Mouse (Mus musculus) midbrain, embryonic 15.5 days (tissue): ENCODE data around the gene Maats1. TPM values are rescaled to one million over a fixed set of nuclear protein-coding genes. Genes with fewer than 3 reads are reported as not detected.

Source experiments
- ATAC-seq: fragments of 200-750 bp; cut with Nextera tagmentation; replicated peaks from 2 replicates; pipeline ENCODE4 v1.8.0; 2017; ENCODE audit warnings: moderate TSS enrichment
- H3K27ac ChIP-seq: fragments of 300-500 bp; sonication (generic); 2 replicates; pipeline ENCODE4 v1.5.1; 2015; ENCODE audit warnings: mild to moderate bottlenecking, inconsistent platforms
- H3K27me3 ChIP-seq: fragments of 300-500 bp; sonication (generic); replicated peaks from 2 replicates; pipeline ENCODE4 v1.6.1; 2015; ENCODE audit warnings: inconsistent platforms
- H3K36me3 ChIP-seq: fragments of 300-500 bp; sonication (generic); replicated peaks from 2 replicates; pipeline ENCODE4 v1.6.1; 2015; ENCODE audit warnings: inconsistent platforms
- H3K4me1 ChIP-seq: fragments of 300-500 bp; sonication (generic); 2 replicates; pipeline ENCODE4 v1.6.1; 2015; ENCODE audit warnings: inconsistent platforms
- H3K4me2 ChIP-seq: fragments of 300-500 bp; sonication (generic); 2 replicates; pipeline ENCODE4 v1.6.1; 2015; ENCODE audit warnings: inconsistent platforms, mild to moderate bottlenecking, moderate library complexity
- H3K4me3 ChIP-seq: fragments of 300-500 bp; sonication (generic); 2 replicates; pipeline ENCODE4 v1.5.1; 2015; ENCODE audit warnings: mild to moderate bottlenecking, inconsistent platforms
- H3K9ac ChIP-seq: fragments of 300-500 bp; sonication (generic); 2 replicates; pipeline ENCODE4 v1.6.1; 2015; ENCODE audit warnings: mild to moderate bottlenecking, inconsistent platforms
- H3K9me3 ChIP-seq: fragments of 300-500 bp; sonication (generic); 2 replicates; pipeline ENCODE4 v1.6.1; 2016; ENCODE audit warnings: inconsistent platforms
- WGBS: fragments of 180-500 bp; shearing (Covaris S2); methylation state at CpG from one replicate; pipeline ENCODE4 v1.1.7; 2015; ENCODE audit warnings: mixed read lengths; 5-methylcytosine and 5-hydroxymethylcytosine counted together
- polyA plus RNA-seq: library from polyadenylated mRNA; unstranded; fragments of >200 nt; fragmentation: Nextera tagmentation; extraction: Ambion mirVana; gene quantifications from 2 replicates; pipeline ENCODE4 v1.2.1, GENCODE M21; 2015

Gene Maats1
- polyA plus RNA-seq, 1 experiment from 2014 or later: 1.1 TPM

DNA sequence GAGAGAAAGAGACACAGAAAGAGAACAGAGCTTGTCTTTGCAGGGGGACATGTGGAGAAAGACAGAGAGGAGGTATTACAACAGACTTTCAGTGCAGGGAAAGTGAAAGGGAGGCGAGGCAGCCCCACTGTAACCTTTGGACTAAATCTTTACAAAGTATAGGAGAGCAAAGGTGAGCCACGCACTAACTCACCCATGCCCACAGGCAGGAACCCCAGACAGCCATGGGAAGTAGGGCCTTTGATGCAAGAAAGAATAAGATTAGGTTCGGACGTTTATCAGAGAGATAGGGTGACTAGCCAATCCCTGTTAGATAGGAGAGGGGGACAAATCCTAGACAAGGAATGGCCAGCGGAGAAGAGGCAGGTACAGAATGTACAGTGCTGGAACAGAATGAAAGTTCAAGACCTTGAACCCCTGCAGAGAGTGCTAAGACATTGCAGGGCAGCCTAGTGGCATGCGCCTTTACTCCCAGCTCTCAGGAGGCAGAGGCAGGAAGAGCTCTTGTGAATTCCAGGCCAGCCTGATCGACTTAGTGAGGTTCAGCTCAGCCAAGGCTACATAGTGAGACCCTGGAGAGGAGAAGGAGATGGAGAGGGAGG lies 59.3 kb downstream of the Maats1 start:
- Histone ChIP-seq H3K9me3 (no peaks in the 10 kb centered on the region), H3K27ac (no peak overlapping the region), H3K27me3 (no peaks in the 10 kb centered on the region), H3K36me3 (no peaks in the 10 kb centered on the region), H3K4me1 (no peaks in the 10 kb centered on the region), H3K4me2 (no peak overlapping the region), H3K4me3 (no peak overlapping the region), H3K9ac (no peak overlapping the region)
- ATAC-seq: no peak
- WGBS: 85% methylated on average over 7 of the region's 7 CpGs

DNA sequence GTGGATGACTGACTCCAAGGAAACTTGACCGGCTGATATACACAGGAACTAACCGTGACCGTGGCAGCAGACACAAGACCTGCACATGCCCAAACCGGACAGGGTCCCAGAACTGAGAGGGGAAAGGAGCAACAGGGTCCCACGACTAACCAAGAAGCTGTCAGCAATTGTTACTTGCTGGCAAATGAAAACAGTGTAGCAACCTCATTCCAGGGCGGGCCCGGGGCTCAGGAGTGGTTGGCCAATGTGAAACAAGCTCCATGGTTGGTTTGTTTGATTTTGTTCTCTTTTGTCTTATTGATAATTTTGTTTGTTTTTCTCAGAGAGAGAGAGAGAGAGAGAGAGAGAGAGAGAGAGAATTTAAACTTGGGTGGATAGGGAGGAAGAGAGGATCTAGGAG lies 61.0 kb downstream of the Maats1 start:
- no peaks in the 10 kb centered on the region for H3K27me3 ChIP-seq

GRCm38 (mm10) chr16:38279794-38280193 lies 62.1 kb downstream of the Maats1 start:
- H3K4me1 ChIP-seq: no peaks in the 10 kb centered on the region
- no peak for ATAC-seq
- no peaks in the 10 kb centered on the region for H3K9me3 ChIP-seq
- no peak overlapping the region for H3K9ac ChIP-seq
- no peaks in the 10 kb centered on the region for H3K27me3 ChIP-seq
- H3K27ac ChIP-seq: no peak overlapping the region
- H3K36me3 ChIP-seq: no peaks in the 10 kb centered on the region
- no peak overlapping the region for H3K4me3 ChIP-seq
- no peak overlapping the region for H3K4me2 ChIP-seq
- WGBS: 98% methylated on average over 5 of the region's 5 CpGs

More for the DNA sequence above, 61.0 kb downstream of the Maats1 start:
- Histone ChIP-seq H3K4me3 (no peak overlapping the region), H3K27ac (no peak overlapping the region), H3K9me3 (no peaks in the 10 kb centered on the region), H3K4me1 (no peaks in the 10 kb centered on the region), H3K4me2 (no peak overlapping the region), H3K9ac (no peak overlapping the region), H3K36me3 (no peaks in the 10 kb centered on the region)
- WGBS: 88% methylated on average over 7 of the region's 7 CpGs
- ATAC-seq: no peak

DNA sequence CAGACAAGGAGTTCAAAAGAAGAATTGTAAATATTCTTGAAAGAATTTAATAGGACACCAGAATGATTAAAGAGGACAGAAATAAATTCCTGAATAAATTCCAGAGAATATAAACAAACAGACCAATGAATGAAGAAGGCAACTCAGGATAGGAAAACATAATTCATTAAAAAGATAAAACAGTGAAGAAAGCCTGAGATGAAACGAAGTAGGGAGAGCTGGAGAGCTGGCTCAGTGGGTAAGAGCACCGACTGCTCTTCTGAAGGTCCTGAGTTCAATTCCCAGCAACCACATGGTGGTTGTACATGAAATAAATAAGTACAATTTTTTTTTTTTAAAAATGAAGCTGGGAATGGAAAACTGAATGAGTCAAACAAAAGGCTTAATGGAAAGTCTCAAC lies 67.2 kb downstream of the Maats1 start:
- WGBS: 84% methylated on average over 2 of the region's 2 CpGs

DNA sequence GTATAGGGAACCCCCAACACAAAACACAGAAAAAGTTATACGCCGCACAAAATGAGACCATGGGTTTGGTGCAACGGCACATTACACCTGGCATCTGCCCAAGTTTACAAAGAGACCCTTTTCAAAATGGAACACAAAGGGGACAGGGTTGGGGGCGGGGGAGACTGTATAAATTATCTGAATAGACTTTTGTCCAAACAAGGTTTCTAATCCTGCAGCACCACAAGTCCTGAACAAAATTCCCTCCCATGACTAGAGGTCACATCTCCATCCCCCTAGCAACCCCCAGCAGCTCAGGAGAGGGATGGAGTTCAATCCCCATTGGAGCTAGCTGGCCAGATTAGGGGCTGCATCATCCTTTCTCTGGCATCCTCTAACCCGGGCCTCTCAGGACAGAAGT lies 69.5 kb downstream of the Maats1 start:
- H3K4me2 ChIP-seq: no peak overlapping the region
- H3K27ac ChIP-seq: no peak overlapping the region
- no peaks in the 10 kb centered on the region for H3K36me3 ChIP-seq
- no peaks in the 10 kb centered on the region for H3K27me3 ChIP-seq
- H3K9ac ChIP-seq: no peak overlapping the region
- no peak overlapping the region for H3K4me3 ChIP-seq
- H3K9me3 ChIP-seq: no peaks in the 10 kb centered on the region
- WGBS: 29% methylated on average over 5 of the region's 5 CpGs
- ATAC-seq: no peak
- peaks cover 3% of the 10 kb centered on the region; the same call in 1 of the 2 replicates for H3K4me1 ChIP-seq

More for the DNA sequence above, 67.2 kb downstream of the Maats1 start:
- no peak overlapping the region for H3K27ac ChIP-seq
- H3K36me3 ChIP-seq: no peaks in the 10 kb centered on the region
- no peaks in the 10 kb centered on the region for H3K9me3 ChIP-seq
- no peak overlapping the region for H3K4me3 ChIP-seq
- no peak for ATAC-seq
- peaks cover 3% of the 10 kb centered on the region; the same call in 1 of the 2 replicates for H3K4me1 ChIP-seq
- no peaks in the 10 kb centered on the region for H3K27me3 ChIP-seq
- H3K4me2 ChIP-seq: no peak overlapping the region
- no peak overlapping the region for H3K9ac ChIP-seq

GRCm38 (mm10) chr16:38271601-38272000 lies 70.3 kb downstream of the Maats1 start:
- Histone ChIP-seq H3K27ac (no peak overlapping the region), H3K36me3 (no peaks in the 10 kb centered on the region), H3K4me2 (no peak overlapping the region), H3K27me3 (no peaks in the 10 kb centered on the region), H3K4me1 (peaks cover 3% of the 10 kb centered on the region; the same call in 1 of the 2 replicates), H3K4me3 (no peak overlapping the region), H3K9me3 (no peaks in the 10 kb centered on the region), H3K9ac (no peak overlapping the region)
- WGBS: 84% methylated on average over 3 of the region's 3 CpGs
- no peak for ATAC-seq

DNA sequence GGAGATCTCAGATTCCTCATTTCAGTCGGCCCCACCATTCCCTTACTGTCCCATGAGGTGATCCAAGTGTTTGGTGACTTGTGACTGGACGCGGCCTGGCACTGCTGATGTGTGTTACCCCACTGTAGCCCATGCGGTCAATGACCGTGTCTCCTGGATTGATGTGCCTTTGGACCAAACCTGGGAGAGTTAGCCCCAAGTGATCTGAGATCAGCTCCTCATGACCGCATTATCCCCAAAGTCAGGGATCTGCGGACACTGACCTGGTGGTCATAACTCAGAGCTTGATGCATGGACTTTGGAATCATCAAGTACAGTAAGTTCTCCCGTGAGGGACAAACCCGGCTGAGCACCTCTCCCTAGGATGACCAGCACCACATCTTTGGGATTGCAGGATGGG lies 86.0 kb downstream of the Maats1 start:
- no peak overlapping the region for H3K27ac ChIP-seq
- no peak for ATAC-seq
- H3K36me3 ChIP-seq: no peaks in the 10 kb centered on the region
- H3K27me3 ChIP-seq: no peaks in the 10 kb centered on the region
- H3K4me3 ChIP-seq: no peak overlapping the region
- H3K9ac ChIP-seq: no peak overlapping the region
- no peaks in the 10 kb centered on the region for H3K9me3 ChIP-seq
- H3K4me1 ChIP-seq: no peaks in the 10 kb centered on the region
- 94% methylated on average over 9 of the region's 9 CpGs for WGBS
- no peak overlapping the region for H3K4me2 ChIP-seq

DNA sequence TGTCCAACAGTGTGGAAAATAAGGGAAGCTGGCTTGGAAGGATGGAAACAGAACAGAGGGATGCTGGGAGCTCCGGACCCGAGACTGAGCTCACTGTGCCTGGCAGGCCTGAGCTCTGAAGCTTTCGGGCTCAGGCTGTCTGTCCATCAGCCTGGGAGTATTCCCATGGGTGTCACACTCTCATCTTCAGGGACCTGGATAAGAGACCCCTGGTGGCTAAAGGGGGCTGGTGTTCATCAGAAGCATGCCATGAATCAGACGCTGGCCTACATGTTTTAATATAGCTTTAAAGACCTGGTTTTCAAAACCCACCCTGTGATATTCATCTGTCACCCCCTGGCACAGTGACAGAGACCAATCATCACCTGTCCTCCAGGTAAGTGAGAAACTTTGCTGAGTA lies 86.8 kb downstream of the Maats1 start:
- Histone ChIP-seq H3K36me3 (no peaks in the 10 kb centered on the region), H3K27me3 (no peaks in the 10 kb centered on the region), H3K4me3 (no peak overlapping the region), H3K4me2 (no peak overlapping the region), H3K9me3 (no peaks in the 10 kb centered on the region), H3K4me1 (no peaks in the 10 kb centered on the region), H3K27ac (no peak overlapping the region), H3K9ac (no peak overlapping the region)
- WGBS: 84% methylated on average over 4 of the region's 4 CpGs
- no peak for ATAC-seq

DNA sequence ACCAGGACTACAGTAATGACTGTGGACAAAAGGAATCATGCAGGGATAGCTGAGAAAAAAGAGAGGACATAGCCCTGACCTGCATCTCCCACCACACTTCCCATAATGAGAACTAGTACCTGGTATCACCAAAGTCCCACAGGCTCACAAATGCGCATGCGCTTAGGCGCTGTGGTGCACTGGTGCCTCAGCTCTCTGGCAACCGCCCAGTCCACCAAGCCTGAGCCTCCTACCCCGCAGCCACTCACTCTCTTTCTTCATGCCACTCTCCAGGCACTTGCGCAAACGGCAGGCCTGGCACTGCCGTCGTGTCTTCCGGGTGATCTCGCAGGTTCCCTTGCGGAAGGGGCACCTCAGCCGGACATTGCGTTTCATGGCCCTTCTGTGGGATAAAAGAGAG lies 87.9 kb downstream of the Maats1 start:
- Histone ChIP-seq H3K27ac (no peak overlapping the region), H3K4me2 (no peak overlapping the region), H3K4me3 (no peak overlapping the region), H3K4me1 (no peaks in the 10 kb centered on the region), H3K27me3 (no peaks in the 10 kb centered on the region), H3K9ac (no peak overlapping the region), H3K36me3 (no peaks in the 10 kb centered on the region), H3K9me3 (no peaks in the 10 kb centered on the region)
- 89% methylated on average over 14 of the region's 14 CpGs for WGBS
- ATAC-seq: no peak

GRCm38 (mm10) chr16:38250467-38250866 lies 91.5 kb downstream of the Maats1 start:
- Histone ChIP-seq H3K4me3 (no peak overlapping the region), H3K27me3 (no peaks in the 10 kb centered on the region), H3K4me1 (no peaks in the 10 kb centered on the region), H3K27ac (no peak overlapping the region), H3K9ac (no peak overlapping the region), H3K9me3 (no peaks in the 10 kb centered on the region), H3K36me3 (no peaks in the 10 kb centered on the region), H3K4me2 (no peak overlapping the region)
- ATAC-seq: no peak
- WGBS: 92% methylated on average over 6 of the region's 6 CpGs

- no peak overlapping the region for H3K27ac ChIP-seq
- H3K36me3 ChIP-seq: no peaks in the 10 kb centered on the region; the same call in 1 of the 2 replicates
- H3K4me2 ChIP-seq: no peak overlapping the region
- no peaks in the 10 kb centered on the region for H3K27me3 ChIP-seq
- no peaks in the 10 kb centered on the region for H3K9me3 ChIP-seq
- H3K9ac ChIP-seq: no peak overlapping the region
- peak; percentile 47; the same call in 1 of the 2 replicates for ATAC-seq
- H3K4me1 ChIP-seq: no peaks in the 10 kb centered on the region
- no peak overlapping the region for H3K4me3 ChIP-seq
- WGBS: 64% methylated on average over 13 of the region's 13 CpGs
These were observed 93.5 kb downstream of the Maats1 start for GRCm38 (mm10) chr16:38248331-38248961.
